Mouse (Mus musculus): ENCODE results near the gene Mrpl23. TPM values are rescaled to one million over a fixed set of nuclear protein-coding genes. Genes with fewer than 3 reads are reported as not detected.

The Mrpl23 gene
- polyA plus RNA-seq (2014; fragmentation: Illumina TruSeq; extraction: RNeasy Lipid Tissue Mini Kit (QIAGEN cat#74804); ENCODE audit: low read depth, low replicate concordance): 6.3 TPM

GRCm38 (mm10) chr7:142532671-142533058 lies at the start of gene Mrpl23:
Gene Mrpl23 (plus strand): TSS chr7:142532686.

DNA sequence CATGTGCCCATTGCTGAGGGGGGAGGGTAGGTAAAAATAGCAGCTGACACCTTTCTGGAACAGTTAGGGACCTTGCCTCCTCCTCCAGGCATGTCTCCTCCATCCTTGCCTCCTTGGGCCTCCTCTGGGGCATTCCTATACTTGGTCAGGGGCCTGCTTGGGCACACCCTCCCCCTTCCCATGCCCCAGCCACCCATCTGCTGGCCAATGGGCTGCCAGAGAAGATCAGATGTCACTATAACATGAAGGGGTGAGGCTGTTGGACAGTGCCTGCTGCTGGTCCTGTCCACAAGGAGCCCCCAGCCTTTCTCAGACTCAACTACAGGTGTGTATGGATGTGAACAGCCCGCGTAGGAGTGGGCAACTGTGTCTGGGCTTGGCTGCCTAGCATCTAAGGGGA lies 33.9 kb upstream of the Mrpl23 start, which contains the start of gene Tnnt3:
Gene Tnnt3, plus strand, starts transcription at position 262 of the 400 bp plus-strand sequence.

Other genes with a start within 250 kb of the Mrpl23 start
- not detected for gene Krtap5-1, start 235.6 kb upstream of the Mrpl23 start, polyA plus RNA-seq (2014; fragmentation: Illumina TruSeq; extraction: RNeasy Lipid Tissue Mini Kit (QIAGEN cat#74804); ENCODE audit: low read depth, low replicate concordance)
- gene Krtap5-4, start 229.1 kb upstream of the Mrpl23 start, polyA plus RNA-seq (2014; fragmentation: Illumina TruSeq; extraction: RNeasy Lipid Tissue Mini Kit (QIAGEN cat#74804); ENCODE audit: low read depth, low replicate concordance): not detected
- gene Ifitm10, start 158.9 kb upstream of the Mrpl23 start, polyA plus RNA-seq (2014; fragmentation: Illumina TruSeq; extraction: RNeasy Lipid Tissue Mini Kit (QIAGEN cat#74804); ENCODE audit: low read depth, low replicate concordance): not detected
- 19.5 TPM for gene Gm49369, start 150.0 kb upstream of the Mrpl23 start, polyA plus RNA-seq (2014; fragmentation: Illumina TruSeq; extraction: RNeasy Lipid Tissue Mini Kit (QIAGEN cat#74804); ENCODE audit: low read depth, low replicate concordance)
- gene Ctsd, start 144.6 kb upstream of the Mrpl23 start, polyA plus RNA-seq (2014; fragmentation: Illumina TruSeq; extraction: RNeasy Lipid Tissue Mini Kit (QIAGEN cat#74804); ENCODE audit: low read depth, low replicate concordance): 59.5 TPM
- gene Syt8, start 97.8 kb upstream of the Mrpl23 start, polyA plus RNA-seq (2014; fragmentation: Illumina TruSeq; extraction: RNeasy Lipid Tissue Mini Kit (QIAGEN cat#74804); ENCODE audit: low read depth, low replicate concordance): not detected
- not detected for gene Tnni2, start 90.9 kb upstream of the Mrpl23 start, polyA plus RNA-seq (2014; fragmentation: Illumina TruSeq; extraction: RNeasy Lipid Tissue Mini Kit (QIAGEN cat#74804); ENCODE audit: low read depth, low replicate concordance)
- gene Lsp1, start 71.9 kb upstream of the Mrpl23 start, polyA plus RNA-seq (2014; fragmentation: Illumina TruSeq; extraction: RNeasy Lipid Tissue Mini Kit (QIAGEN cat#74804); ENCODE audit: low read depth, low replicate concordance): 0.87 TPM
- not detected for gene Tnnt3, start 33.9 kb upstream of the Mrpl23 start, polyA plus RNA-seq (2014; fragmentation: Illumina TruSeq; extraction: RNeasy Lipid Tissue Mini Kit (QIAGEN cat#74804); ENCODE audit: low read depth, low replicate concordance)
- gene Igf2, start 134.1 kb downstream of the Mrpl23 start, polyA plus RNA-seq (2014; fragmentation: Illumina TruSeq; extraction: RNeasy Lipid Tissue Mini Kit (QIAGEN cat#74804); ENCODE audit: low read depth, low replicate concordance): 0.19 TPM
- not detected for gene Gm49394, start 137.3 kb downstream of the Mrpl23 start, polyA plus RNA-seq (2014; fragmentation: Illumina TruSeq; extraction: RNeasy Lipid Tissue Mini Kit (QIAGEN cat#74804); ENCODE audit: low read depth, low replicate concordance)
- not detected for gene Ins2, start 210.7 kb downstream of the Mrpl23 start, polyA plus RNA-seq (2014; fragmentation: Illumina TruSeq; extraction: RNeasy Lipid Tissue Mini Kit (QIAGEN cat#74804); ENCODE audit: low read depth, low replicate concordance)